Mouse (Mus musculus): Measurements from ENCODE around the gene Rubcn.

Gene Rubcn

GRCm38 (mm10) chr16:32873366-32873765 lies 4.2 kb downstream of the Rubcn start:
- no peak for DNase-seq (ENCODE audit: low read depth in 2 of 2, low spot score in 2 of 2)

- no peak for DNase-seq (ENCODE audit: low read depth in 2 of 2, low spot score in 2 of 2)
These were observed 7.3 kb downstream of the Rubcn start for GRCm38 (mm10) chr16:32870231-32870630.

GRCm38 (mm10) chr16:32867919-32868552 lies 9.5 kb downstream of the Rubcn start:
- DNase-seq (ENCODE audit: low read depth in 2 of 2, low spot score in 2 of 2), result peak; percentile 88 to 93

GRCm38 (mm10) chr16:32866713-32867112 lies 10.9 kb downstream of the Rubcn start:
- no peak for DNase-seq (ENCODE audit: low read depth in 2 of 2, low spot score in 2 of 2)

GRCm38 (mm10) chr16:32865401-32865800 lies 12.2 kb downstream of the Rubcn start:
- DNase-seq (ENCODE audit: low read depth in 2 of 2, low spot score in 2 of 2), result no peak

- no peak for DNase-seq (ENCODE audit: low read depth in 2 of 2, low spot score in 2 of 2)
These were observed 15.7 kb downstream of the Rubcn start for GRCm38 (mm10) chr16:32861813-32862385.

- no peak for DNase-seq (ENCODE audit: low read depth in 2 of 2, low spot score in 2 of 2)
These were observed 18.6 kb downstream of the Rubcn start for GRCm38 (mm10) chr16:32858771-32859636.

- no peak for DNase-seq (ENCODE audit: low read depth in 2 of 2, low spot score in 2 of 2)
These were observed 19.2 kb downstream of the Rubcn start for GRCm38 (mm10) chr16:32858356-32858755.

- no peak for DNase-seq (ENCODE audit: low read depth in 2 of 2, low spot score in 2 of 2)
These were observed 20.8 kb downstream of the Rubcn start for GRCm38 (mm10) chr16:32856751-32857150.

GRCm38 (mm10) chr16:32854050-32854571 lies 23.5 kb downstream of the Rubcn start:
- no peak for DNase-seq (ENCODE audit: low read depth in 2 of 2, low spot score in 2 of 2)

- DNase-seq (ENCODE audit: low read depth in 2 of 2, low spot score in 2 of 2), result no peak
These were observed 24.0 kb downstream of the Rubcn start for GRCm38 (mm10) chr16:32853492-32854049.

GRCm38 (mm10) chr16:32849042-32849830 lies 28.3 kb downstream of the Rubcn start:
- no peak for DNase-seq (ENCODE audit: low read depth in 2 of 2, low spot score in 2 of 2)

GRCm38 (mm10) chr16:32847103-32847502 lies 30.5 kb downstream of the Rubcn start:
- no peak for DNase-seq (ENCODE audit: low read depth in 2 of 2, low spot score in 2 of 2)

- DNase-seq (ENCODE audit: low read depth in 2 of 2, low spot score in 2 of 2), result no peak
These were observed 46.1 kb downstream of the Rubcn start for GRCm38 (mm10) chr16:32831501-32831900.

GRCm38 (mm10) chr16:32829104-32829503 lies 48.5 kb downstream of the Rubcn start:
- DNase-seq (ENCODE audit: low read depth in 2 of 2, low spot score in 2 of 2), result no peak

GRCm38 (mm10) chr16:32826521-32826920 lies 51.0 kb downstream of the Rubcn start:
- DNase-seq (ENCODE audit: low read depth in 2 of 2, low spot score in 2 of 2), result no peak

GRCm38 (mm10) chr16:32825380-32825779 lies 52.2 kb downstream of the Rubcn start:
- no peak for DNase-seq (ENCODE audit: low read depth in 2 of 2, low spot score in 2 of 2)

- no peak for DNase-seq (ENCODE audit: low read depth in 2 of 2, low spot score in 2 of 2)
These were observed 53.5 kb downstream of the Rubcn start for GRCm38 (mm10) chr16:32824061-32824460.

- DNase-seq (ENCODE audit: low read depth in 2 of 2, low spot score in 2 of 2), result no peak
These were observed 54.1 kb downstream of the Rubcn start for GRCm38 (mm10) chr16:32823487-32823886.

- no peak for DNase-seq (ENCODE audit: low read depth in 2 of 2, low spot score in 2 of 2)
These were observed 54.7 kb downstream of the Rubcn start for GRCm38 (mm10) chr16:32822881-32823280.

- DNase-seq (ENCODE audit: low read depth in 2 of 2, low spot score in 2 of 2), result no peak
These were observed 55.1 kb downstream of the Rubcn start for GRCm38 (mm10) chr16:32822450-32822827.
